Mouse (Mus musculus) mouse embryonic stem cell (cell line): ENCODE results near the gene Dhcr7.

Experiments
- in situ Hi-C, 2 experiments: fragments of 300-500 bp; cut with MboI; formaldehyde crosslinking; loops; 1 replicate in 1 of 2; 3 replicates in 1 of 2; pipeline ENCODE4 v1.14.3; 2019 to 2020; ENCODE audit warnings: low sequenced_read_pairs in 2 of 2, low pct_unique_long_range_greater_than_20kb in 1 of 2, mixed read lengths in 1 of 2; ENCODE audit not compliant: unreplicated experiment in 1 of 2

Gene Dhcr7

DNA sequence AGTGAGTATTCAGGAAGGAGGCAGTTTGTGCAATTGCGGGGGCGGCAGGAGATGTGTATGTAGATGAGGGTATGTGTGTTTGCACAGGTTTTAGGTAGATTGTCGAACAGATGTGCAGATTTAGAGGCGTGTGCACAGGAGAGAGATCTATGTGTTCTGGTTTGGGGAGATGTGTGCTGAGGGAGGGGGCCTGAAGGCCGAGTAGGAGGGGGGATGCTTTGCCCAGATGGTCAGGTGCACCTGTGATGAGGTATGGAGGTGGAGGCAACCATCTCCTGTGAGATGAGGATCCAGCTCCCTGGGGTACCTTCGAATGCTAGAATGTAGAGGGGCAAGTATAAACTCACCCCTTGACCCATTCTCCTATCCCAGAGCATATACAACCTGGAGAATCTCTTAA lies 7.5 kb downstream of the Dhcr7 start:
- in situ Hi-C loops = loop anchor here (10.0 kb wide), 1 partner anchor 74 kb away; no protein-coding TSS in a partner anchor

DNA sequence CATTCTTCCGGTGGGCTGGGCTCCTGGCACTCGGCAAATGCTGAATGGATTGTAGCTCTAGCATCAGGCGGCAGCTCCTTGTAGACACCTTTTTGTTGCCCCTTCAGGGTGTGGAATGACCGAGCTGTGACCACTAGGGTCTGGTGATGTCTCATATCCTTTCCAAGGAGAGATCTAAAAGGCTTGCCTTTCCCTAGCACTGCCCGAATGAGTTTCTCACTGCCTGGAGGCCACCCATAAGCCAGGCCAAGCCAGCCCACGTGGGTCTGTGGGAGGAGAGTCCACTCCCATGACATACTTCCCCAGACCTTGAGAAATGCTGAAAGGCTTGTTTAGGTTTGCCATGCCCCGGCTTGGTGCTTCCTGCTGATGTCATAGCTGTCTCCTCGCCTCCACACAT lies 9.3 kb downstream of the Dhcr7 start:
- in situ Hi-C loops = loop anchor here (10.0 kb wide), 1 partner anchor 73 kb away; no protein-coding TSS in a partner anchor

DNA sequence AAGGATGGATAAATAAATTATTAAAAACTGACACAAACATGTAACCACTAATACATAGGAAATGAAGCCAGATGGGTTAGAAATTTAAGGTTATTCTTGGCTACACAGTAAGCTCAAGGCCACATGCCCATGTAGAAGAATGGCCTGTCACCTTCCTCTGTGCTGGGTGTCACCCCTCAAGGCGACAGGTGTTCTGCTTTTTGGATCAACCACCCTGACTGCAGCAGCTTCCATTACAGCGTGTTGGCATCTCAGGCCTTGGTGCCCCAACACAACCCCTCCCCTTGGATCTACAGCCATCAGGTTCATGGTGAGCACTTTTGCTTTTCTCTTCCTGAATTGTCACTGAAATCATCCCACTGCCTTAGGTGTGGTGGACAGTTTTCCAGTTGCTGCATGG lies 9.7 kb downstream of the Dhcr7 start:
- in situ Hi-C loops = loop anchor here (10.0 kb wide), 1 partner anchor 72 kb away; no protein-coding TSS in a partner anchor

DNA sequence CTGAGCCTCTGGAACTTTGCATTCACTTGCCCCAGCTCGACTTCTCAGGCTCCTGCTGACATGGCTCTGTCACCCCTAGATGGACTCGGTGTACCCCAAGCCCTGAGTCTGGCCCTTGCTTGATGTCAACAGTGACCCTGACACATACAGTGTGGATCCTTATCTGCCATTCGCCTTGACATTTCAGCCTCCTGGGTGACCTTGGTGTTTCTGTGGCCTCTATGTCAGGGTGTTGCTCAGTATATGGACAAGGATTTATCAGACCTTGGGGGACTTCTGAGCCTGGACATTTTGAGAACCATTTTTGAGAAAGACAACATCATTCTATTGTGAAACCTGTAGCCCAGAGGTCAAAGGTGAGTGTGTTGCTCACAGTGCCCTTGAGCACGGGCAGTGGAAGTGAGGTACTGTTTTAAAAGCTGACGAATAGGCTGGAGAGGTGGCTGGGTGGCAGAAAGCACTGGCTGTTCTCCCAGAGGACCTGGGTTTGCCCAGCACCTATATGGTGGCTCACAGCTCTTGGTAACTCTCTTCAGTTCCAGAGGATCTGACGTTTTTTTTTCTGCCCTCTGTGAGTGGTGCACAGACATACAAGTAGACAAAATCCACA lies 10.7 kb downstream of the Dhcr7 start:
- in situ Hi-C loops = loop anchor here (10.0 kb wide), 1 partner anchor 71 kb away; no protein-coding TSS in a partner anchor

DNA sequence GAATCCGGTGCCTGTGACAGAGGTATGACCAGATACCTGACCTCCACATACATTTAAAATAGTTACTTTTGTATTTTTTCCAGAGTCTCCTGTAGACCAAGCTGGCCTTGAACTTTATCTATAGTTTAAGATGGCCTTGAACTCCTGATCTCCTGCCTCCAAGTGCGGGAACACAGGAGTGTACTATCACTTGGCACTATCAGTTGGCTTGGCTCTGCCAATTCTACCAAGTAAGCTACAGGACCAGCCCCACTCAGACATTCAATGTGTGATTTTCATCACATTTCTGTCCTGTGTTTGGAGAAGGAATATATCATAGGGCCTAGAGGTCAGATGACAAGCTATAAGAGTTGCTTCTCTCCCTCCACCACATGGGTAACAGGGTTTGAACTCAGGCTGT lies 11.4 kb downstream of the Dhcr7 start:
- in situ Hi-C loops = loop anchor here (10.0 kb wide), 1 partner anchor 70 kb away; no protein-coding TSS in a partner anchor

DNA sequence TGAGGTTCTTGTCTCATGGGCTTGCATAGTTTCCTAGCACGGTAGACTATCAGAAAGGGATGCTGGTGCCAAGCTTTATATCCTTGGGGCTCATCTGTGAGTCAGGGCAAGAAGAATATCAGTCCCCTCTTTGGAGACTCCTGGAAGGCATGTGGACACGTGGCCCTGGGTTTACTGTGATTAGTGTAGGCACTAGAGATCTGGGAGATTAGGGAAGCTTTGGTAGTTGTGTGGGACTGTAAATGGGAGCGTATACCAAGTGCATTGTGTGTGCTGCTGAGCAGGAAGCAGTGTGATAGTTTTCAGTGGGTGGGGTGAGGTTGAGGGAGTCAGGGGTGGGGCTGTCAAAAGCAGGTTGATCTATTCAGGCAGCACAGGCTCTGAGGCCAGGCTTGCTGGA lies 12.0 kb downstream of the Dhcr7 start:
- in situ Hi-C loops = loop anchor here (10.0 kb wide), 1 partner anchor 70 kb away; no protein-coding TSS in a partner anchor

DNA sequence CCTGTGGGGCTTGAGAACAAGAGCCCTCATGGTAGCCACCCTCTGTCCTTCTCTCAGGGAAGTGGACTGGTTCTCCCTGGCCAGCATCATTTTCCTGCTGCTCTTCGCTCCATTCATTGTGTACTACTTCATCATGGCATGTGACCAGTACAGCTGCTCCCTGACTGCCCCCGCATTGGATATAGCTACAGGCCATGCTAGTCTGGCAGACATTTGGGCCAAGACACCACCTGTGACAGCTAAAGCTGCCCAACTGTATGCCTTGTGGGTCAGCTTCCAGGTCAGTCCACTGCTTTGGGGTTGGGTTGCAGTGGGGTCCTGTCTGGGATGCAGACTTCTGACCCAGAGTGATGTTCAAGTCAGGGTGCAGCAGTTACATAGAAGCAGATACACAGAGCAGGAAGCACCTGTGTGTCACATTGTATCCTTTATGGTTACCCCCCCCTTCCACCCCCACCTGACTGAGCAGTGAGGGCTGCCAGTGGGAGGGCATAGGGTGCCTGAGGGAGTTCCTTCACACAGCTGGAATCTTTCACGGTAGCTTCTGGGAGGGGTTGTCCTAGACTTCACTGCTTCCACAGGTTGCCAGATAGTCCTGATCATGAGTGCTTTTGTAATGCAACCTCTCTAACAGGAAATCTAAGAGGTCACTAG lies 14.9 kb downstream of the Dhcr7 start:
- in situ Hi-C loops = loop anchor here (10.0 kb wide), 1 partner anchor 67 kb away; no protein-coding TSS in a partner anchor

DNA sequence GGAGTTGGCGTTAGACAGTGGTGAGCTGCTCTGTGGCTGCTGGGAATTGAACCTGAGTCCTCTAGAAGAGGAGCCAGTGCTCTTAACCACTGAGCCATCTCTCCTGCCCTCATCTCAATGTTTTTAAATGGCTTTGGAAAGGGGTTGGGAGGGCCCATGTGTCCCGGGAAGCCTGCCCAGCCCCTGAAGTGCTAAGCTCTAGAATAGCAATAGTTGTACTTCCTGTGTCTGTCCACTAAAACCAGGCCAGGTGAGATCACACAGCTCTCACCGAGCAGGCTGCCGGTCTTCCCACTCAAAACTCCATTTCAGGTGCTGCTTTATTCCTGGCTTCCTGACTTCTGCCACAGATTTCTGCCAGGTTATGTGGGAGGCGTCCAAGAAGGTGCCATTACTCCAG lies 17.2 kb downstream of the Dhcr7 start:
- in situ Hi-C loops = no loop called here

DNA sequence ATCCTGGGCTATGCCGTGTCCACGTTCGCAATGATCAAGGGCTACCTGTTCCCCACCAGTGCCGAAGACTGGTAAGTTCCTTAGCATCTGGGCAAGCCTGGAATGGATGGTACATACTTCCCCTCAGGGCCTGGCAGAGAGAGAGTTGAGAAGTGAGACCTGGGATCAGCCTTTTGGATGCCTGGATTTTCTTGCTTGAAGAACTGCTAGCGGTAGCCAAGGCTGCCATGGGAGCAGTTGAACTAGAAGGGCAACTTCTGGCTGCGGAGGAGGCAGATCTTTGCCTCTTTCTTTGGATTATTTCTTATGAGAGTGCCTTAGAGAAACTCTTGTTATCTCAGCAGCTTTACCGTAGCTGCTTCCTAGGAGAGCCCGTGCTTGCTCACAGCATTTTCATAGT lies 18.4 kb downstream of the Dhcr7 start:
- in situ Hi-C loops = no loop called here

DNA sequence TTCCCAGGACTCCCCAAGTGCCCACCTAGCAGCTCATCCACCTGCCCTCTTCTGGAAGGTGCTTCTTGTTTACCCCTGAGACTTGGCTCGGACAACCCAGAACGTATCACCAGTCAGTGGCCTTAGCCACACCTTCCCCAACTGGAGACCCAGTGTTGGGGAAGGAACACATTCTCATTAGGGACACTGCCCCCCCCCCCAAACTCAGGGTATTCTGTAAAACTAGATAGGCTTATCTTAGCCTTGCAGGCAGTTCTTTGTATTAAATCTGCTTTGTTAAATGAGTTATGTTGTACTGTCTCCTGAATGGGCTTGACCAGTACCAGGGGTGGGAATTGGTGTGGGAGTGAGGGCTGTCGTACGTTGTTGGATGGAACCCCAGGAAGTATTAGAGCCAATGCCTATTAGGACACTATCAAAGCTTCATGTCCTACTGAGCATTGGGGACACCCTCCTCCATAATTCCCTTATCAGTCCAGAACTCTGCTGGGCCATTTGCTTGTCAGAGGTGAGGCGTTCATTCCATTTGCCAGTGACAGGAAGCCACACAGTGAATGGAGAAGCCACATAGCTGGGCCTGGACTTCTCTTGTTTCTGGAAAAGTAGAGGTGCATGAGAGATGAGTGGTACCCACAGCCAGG lies 25.3 kb downstream of the Dhcr7 start:
- in situ Hi-C loops = no loop called here

DNA sequence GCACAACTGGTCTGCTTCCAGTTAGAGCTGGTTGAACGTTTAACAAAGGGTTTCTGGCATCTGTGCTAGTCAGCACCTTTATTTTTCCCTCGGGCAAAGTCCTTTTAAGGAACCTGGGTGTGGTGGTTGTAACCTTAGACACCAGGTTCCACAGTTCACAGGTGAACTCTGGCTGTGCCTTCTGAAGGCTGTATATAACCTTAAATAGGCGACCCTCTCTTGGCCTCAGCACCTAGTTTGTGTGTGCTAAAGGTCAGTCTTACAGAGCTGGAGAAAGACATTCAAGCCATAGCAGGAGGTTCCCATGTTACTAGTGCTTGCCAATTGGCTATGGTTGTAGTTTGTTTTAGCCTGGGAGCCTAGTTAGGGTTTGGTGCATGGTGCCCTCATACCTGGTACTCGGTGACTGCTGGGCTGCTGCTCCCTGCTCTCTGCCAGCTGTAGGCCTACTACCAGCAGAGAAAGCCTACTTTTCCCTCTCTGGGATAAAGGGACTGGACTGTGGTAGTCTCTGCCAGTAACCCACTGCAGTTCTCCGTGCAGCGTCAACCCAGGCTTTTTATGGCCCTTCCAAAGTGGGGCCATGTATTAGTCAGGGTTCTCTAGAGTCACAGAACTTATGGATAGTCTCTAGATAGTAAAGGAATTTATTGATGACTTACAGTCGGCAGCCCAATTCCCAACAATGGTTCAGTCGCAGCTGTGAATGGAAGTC lies 26.0 kb downstream of the Dhcr7 start:
- in situ Hi-C loops = no loop called here

DNA sequence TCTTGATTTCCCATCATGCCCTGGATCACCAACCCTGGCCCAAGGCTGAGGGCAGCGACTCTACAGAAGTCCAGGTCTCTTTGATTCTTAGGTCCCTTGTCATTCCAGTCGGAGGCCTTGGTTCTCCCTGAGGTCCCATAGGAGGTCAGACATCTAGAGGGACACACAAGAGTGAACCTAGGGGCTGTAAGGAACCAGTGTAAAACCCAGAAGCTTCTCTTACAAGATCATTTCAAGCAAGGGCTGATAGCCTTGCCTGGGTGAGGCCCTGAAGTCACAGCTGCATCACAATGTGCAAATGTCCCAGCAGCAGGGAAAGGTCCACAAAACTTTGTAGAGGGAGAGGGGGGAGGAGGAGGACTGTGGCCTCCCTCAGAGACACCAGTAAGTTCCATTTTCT lies 43.6 kb downstream of the Dhcr7 start, which contains the start of gene Gm498:
TSS of gene Gm498 (plus strand) at position 301 of the 400 bp plus-strand sequence.
- in situ Hi-C loops = no loop called here

DNA sequence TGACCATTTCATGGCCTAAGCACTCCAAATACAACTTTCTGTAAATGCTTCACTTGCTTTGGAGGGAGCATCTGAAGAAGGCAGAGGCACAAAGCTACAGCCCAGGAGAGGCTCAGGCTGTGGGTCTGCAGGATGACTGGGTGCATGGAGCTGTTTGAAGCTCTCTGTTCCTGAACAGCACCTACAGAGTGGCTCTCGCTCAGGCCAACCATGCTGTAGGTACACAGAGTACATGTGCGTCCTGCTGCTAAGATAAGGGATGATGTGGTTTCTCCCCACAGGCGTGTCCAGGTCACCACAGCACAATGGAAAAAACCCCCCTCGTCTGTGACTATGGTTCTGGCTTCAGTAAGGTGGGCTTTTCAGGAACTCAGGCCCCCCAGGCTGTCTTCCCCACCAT lies 45.9 kb downstream of the Dhcr7 start:
- in situ Hi-C loops = no loop called here

DNA sequence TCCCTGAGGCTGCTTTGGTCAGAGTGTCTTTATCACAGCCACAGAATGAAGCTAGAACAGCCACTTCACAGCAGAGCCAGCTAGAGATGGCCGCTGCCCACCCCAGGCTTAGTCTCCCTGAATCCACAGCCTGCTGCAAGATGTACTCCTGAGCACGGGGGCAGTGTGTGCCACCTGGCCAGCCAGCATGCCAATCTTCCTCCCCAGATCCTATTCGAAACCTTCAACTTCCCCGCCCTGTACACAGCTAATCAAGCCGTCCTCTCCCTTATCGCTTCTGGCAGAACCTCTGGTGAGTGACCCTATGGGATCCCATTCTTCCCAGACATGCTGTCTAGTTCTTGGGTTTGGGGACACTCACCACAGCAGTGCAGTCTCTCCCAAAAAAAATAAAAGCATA lies 60.8 kb downstream of the Dhcr7 start:
- in situ Hi-C loops = no loop called here

DNA sequence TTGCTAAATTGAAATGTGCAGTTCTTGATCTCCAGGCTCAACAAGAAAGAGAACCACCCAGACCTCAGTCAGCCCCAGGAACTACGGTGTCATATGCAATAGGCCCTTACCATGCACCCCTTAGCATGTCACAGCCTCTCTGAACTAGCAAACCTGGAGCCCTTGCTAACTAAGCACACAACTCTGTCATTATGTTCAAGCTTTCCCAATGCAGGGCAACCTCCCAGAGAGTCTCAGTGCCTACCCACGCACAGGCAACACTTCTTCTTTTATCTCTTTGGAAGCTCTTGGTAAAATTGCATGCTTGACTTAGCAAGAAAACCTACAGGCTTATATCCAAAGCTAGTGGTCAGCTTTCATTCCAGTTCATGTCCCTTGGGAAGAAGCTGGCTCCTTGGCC lies 68.2 kb downstream of the Dhcr7 start:
- in situ Hi-C loops = no loop called here

DNA sequence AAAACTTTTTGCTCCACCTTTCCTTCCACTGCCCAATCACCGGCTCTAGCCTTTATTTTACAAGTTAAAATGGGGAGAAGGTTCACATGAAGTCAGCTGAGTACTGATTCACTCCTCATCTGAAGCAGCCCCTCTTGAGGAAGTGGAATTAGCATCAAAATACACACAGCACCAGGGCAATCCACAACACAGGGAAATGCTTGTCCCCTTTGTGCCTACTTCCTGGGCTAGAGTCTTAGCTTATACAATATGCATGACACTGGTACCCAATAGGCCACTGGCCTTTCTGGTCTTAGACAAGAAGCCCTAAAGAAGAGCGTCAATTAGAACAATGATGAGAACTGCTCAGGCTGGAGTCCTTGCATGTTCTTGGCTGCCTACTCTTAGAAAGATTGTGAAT lies 69.4 kb downstream of the Dhcr7 start:
- in situ Hi-C loops = no loop called here
